Mouse (Mus musculus): ENCODE measurements at regions not wholly inside any gene's neighbourhood (a gene's known extent, or its start where the extent isn't known, plus 50 kb on each side); places are given as distances from the start of the nearest gene placed in this dataset.

GRCm38 (mm10) chr2:12033518-12034322 lies 256.0 kb downstream of the Ankrd16 start:
- DNase-seq, result peak; percentile 30 to 42

DNA sequence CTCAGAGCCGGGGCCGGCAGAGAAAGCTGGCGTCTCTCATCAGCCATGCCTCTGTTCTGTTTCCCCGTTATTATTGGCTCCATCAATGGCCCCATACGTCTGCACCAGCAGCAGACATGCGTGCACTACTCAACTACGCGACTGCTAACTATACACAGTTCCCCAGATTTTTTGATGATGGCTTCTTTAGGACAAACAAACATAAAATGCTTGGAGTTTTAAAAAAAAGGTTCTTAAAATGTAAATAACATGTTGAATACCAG lies 256.6 kb downstream of the Ankrd16 start:
- DNase-seq, result no peak

- DNase-seq, result peak; percentile 5 to 39
These were observed 252.3 kb downstream of the Itga8 start for GRCm38 (mm10) chr2:12049386-12049785.

GRCm38 (mm10) chr2:12049972-12050371 lies 251.8 kb downstream of the Itga8 start:
- DNase-seq, result peak in 1 of 2 experiments; percentile 23

GRCm38 (mm10) chr2:12053404-12054164 lies 248.1 kb downstream of the Itga8 start:
- peak; percentile 4 to 26 for DNase-seq

DNA sequence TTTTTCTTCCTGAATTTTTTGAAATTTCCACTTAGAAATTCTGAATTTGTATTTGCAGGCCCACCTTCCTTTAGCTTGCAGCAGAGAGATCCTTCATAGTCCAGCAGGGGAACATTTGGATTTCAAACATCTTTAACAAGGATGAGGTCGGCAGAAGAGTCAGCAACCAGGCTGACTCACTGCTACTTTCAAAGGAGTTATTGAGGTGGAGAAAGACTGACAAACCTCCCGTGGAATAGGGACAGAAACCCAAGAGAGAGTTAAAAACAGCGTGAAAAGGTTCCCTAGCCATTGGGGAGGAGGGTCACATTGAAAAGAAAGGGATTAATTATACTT lies 247.6 kb downstream of the Itga8 start:
- DNase-seq, result no peak
